Mouse (Mus musculus) heart, postnatal 0 days (tissue): ENCODE results near the gene Mreg.

Source experiments
- CTCF ChIP-seq: IDR thresholded peaks from 2 replicates; pipeline ENCODE4 v1.5.1; 2016; ENCODE audit warnings: antibody characterized with exemption, control low read depth, low read depth
- EP300 ChIP-seq: IDR thresholded peaks from 2 replicates; pipeline ENCODE4 v1.6.1; 2016; ENCODE audit warnings: antibody characterized with exemption, low read depth

DNA sequence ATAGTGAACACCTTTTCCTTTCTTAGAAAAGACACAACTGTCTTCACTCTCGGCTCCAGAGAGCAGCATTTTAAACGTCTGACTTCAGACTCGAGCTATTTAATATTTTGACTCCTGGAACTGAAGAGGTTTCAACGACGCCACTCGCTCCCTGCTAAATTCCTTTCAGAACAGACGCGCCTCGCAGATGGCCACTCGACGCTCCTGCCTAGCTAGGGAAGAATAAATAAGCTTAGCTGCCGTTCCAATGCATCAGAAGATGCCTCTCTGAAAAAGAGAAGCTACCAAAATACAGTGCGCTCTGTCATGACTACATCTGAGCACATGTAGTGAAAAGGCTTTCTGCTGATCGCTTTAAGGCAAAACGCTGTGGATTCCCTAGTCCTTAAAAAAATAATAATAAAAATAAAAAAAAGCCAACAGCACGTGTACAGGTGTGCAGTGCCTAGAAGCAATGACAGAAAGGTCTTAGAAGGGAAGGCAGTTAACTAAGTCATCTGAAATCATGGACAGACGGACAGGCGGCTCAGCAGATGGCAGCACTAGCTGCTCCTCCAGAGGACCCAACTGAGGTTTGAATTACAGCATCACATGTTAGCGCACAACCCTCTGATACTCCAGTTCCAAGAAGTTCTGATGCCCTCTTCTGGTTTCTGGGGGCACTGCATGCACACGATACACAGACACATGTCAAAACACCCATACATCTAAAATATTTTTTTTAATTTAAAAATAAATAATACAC lies 46.2 kb downstream of the Mreg start:
- TF ChIP-seq CTCF (peak; percentile 14; the same call in 1 of the 2 replicates), EP300 (no peak)
